Comparison of ENCODE assay signal across 10 mouse cellular contexts in the genomic region with DNA sequence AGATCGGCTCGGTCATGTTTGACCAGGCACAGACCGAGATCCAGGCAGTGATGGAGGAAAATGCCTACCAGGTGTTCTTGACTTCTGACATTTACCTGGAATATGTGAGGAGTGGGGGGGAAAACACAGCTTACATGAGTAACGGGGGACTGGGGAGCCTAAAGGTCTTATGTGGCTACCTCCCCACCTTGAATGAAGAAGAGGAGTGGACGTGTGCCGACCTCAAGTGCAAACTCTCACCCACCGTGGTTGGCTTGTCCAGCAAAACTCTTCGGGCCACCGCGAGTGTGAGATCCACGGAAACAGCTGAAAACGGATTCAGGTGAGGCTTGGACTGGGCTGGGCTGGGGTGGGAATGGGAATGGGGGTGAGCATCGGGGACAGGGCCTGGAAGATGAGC. TPM values are rescaled to one million over a fixed set of nuclear protein-coding genes. Genes with fewer than 3 reads are reported as not detected.
A peak's percentile ranks its signal among the peaks of the same experiment; 100 is the strongest.
DNase-seq lines count a peak whose midpoint lies in the region; ATAC-seq and TF ChIP-seq lines count a peak whose summit lies in the region.
"Had no signal": no experiment of that assay in that cellular context is flagged by ENCODE, and none has a peak within 500 bp of the region (broad histone marks: within the 10 kb centered on the region; RNA-seq: fewer than 3 reads in every experiment).

No protein-coding gene starts in this region.

- no peaks in the 10 kb centered on the region for H3K9me3 ChIP-seq in forebrain, embryonic 15.5 days
- no peaks in the 10 kb centered on the region for H3K9me3 ChIP-seq in limb, embryonic 12.5 days

- no peak for TF ChIP-seq POLR2A in lung, adult 2 months (IDR thresholded peaks at IDR 0.05; ENCODE audit: borderline replicate concordance, extremely low read depth, low read depth, low read length)
- no peak for TF ChIP-seq POLR2A in small intestine, adult 2 months (IDR thresholded peaks at IDR 0.05; ENCODE audit: low read depth, low read length)

- peaks cover 17% of the 10 kb centered on the region for H3K4me1 ChIP-seq in lung, adult 2 months (ENCODE audit: control insufficient read depth, insufficient read depth, low read length)
- peaks cover 73% of the 10 kb centered on the region for H3K4me1 ChIP-seq in forebrain, embryonic 15.5 days
- H3K4me1 ChIP-seq in limb, embryonic 12.5 days (replicated peaks): peaks cover 68% of the 10 kb centered on the region
- H3K4me1 ChIP-seq in small intestine, adult 2 months (ENCODE audit: control insufficient read depth, insufficient read depth, insufficient read length, low read length): peaks cover 23% of the 10 kb centered on the region

- H3K4me2 ChIP-seq in forebrain, embryonic 15.5 days (replicated peaks): peak overlapping the region; percentile 94
- H3K4me2 ChIP-seq in limb, embryonic 12.5 days: peak overlapping the region; percentile 88

- ATAC-seq in forebrain, embryonic 15.5 days (replicated peaks): no peak
- ATAC-seq in limb, embryonic 12.5 days (ENCODE audit: insufficient number of reproducible peaks, insufficient read depth, low FRiP score, low TSS enrichment, low read depth): no peak
- ATAC-seq: Patski had no signal

- 48% methylated on average over 13 of the region's 13 CpGs for WGBS in lung, adult 2 months
- WGBS in forebrain, embryonic 15.5 days: 28% methylated on average over 13 of the region's 13 CpGs
- 6% methylated on average over 13 of the region's 13 CpGs for WGBS in limb, embryonic 12.5 days
- WGBS in small intestine, adult 2 months: 21% methylated on average over 13 of the region's 13 CpGs

- no peaks in the 10 kb centered on the region for H3K36me3 ChIP-seq in forebrain, embryonic 15.5 days
- peaks cover 22% of the 10 kb centered on the region; the same call in 1 of the 2 replicates for H3K36me3 ChIP-seq in limb, embryonic 12.5 days
- peaks cover 22% of the 10 kb centered on the region for H3K36me3 ChIP-seq in small intestine, adult 2 months (ENCODE audit: control insufficient read depth, insufficient read depth, low read length)

- no peak overlapping the region; the same call in 1 of the 2 replicates for H3K27ac ChIP-seq in forebrain, embryonic 15.5 days (replicated peaks)
- H3K27ac ChIP-seq in limb, embryonic 12.5 days: peak overlapping the region; percentile 99
- H3K27ac ChIP-seq in small intestine, adult 2 months (ENCODE audit: insufficient read depth, low read depth, low read length): peak overlapping the region; percentile 28; the same call in 1 of the 2 replicates

- peak overlapping the region; percentile 90 for H3K9ac ChIP-seq in forebrain, embryonic 15.5 days (replicated peaks)
- H3K9ac ChIP-seq in limb, embryonic 12.5 days (replicated peaks): peak overlapping the region; percentile 95

- no peak for DNase-seq in lung, adult 2 months
- no peak for DNase-seq in lung, postnatal 14 days
- no peak for DNase-seq in urinary bladder, postnatal 4 days (ENCODE audit: low spot score in 2 of 2)
- no peak for DNase-seq in embryo, embryonic 11 days
- no peak for DNase-seq in urinary bladder, postnatal 25 days (ENCODE audit: low spot score)

- H3K27me3 ChIP-seq in forebrain, embryonic 15.5 days: no peaks in the 10 kb centered on the region
- H3K27me3 ChIP-seq in limb, embryonic 12.5 days: no peaks in the 10 kb centered on the region
- no peaks in the 10 kb centered on the region for H3K27me3 ChIP-seq in small intestine, adult 2 months (ENCODE audit: control insufficient read depth, insufficient read depth, low read length)
- H3K27me3 ChIP-seq: Patski had no signal

- H3K4me3 ChIP-seq in lung, adult 2 months (replicated peaks; ENCODE audit: extremely low read depth, low read depth, low read length): peak overlapping the region; percentile 18
- H3K4me3 ChIP-seq in forebrain, embryonic 15.5 days: peak overlapping the region; percentile 78
- peak overlapping the region; percentile 92 for H3K4me3 ChIP-seq in limb, embryonic 12.5 days (replicated peaks)
- H3K4me3 ChIP-seq in small intestine, adult 2 months (ENCODE audit: low read depth, low read length): peak overlapping the region; percentile 76
- H3K4me3 ChIP-seq: megakaryocyte, embryonic 14.5 days had no signal

- no peak for TF ChIP-seq CTCF in lung, adult 2 months (IDR thresholded peaks at IDR 0.05; ENCODE audit: insufficient read depth, low read length)
- no peak for TF ChIP-seq CTCF in small intestine, adult 2 months (IDR thresholded peaks at IDR 0.05; ENCODE audit: extremely low read depth, insufficient read length, insufficient replicate concordance, low read depth, low read length)

RNA-seq across cellular contexts. Expression of gene Axin2, which starts 3.6 kb away (rescaled TPM):
- polyA plus RNA-seq in lung, adult 2 months (2012; rRNA removed): 14.4 and 17.9 TPM in 2 replicates
- 6.6 and 6.7 TPM in 2 replicates for polyA plus RNA-seq in forebrain, embryonic 15.5 days (2015; fragmentation: Nextera tagmentation; extraction: Ambion mirVana)
- 19.6 and 20.2 TPM in 2 replicates for polyA plus RNA-seq in limb, embryonic 12.5 days (2016; fragmentation: Nextera tagmentation; extraction: Ambion mirVana)
- polyA plus RNA-seq in small intestine, adult 2 months (2012; rRNA removed): 12.0 and 48.5 TPM in 2 replicates

Comparison
In these comparisons a context has a peak if more than half of its experiments do, and no peak if none do; other contexts are left out.
1. H3K4me3 ChIP-seq: peak in every context shown above with its lines; median percentile 92 in limb, embryonic 12.5 days; 78 in forebrain, embryonic 15.5 days; 76 in small intestine, adult 2 months; 18 in lung, adult 2 months.